ENCODE assay signal across 7 mouse cellular contexts in the genomic region with DNA sequence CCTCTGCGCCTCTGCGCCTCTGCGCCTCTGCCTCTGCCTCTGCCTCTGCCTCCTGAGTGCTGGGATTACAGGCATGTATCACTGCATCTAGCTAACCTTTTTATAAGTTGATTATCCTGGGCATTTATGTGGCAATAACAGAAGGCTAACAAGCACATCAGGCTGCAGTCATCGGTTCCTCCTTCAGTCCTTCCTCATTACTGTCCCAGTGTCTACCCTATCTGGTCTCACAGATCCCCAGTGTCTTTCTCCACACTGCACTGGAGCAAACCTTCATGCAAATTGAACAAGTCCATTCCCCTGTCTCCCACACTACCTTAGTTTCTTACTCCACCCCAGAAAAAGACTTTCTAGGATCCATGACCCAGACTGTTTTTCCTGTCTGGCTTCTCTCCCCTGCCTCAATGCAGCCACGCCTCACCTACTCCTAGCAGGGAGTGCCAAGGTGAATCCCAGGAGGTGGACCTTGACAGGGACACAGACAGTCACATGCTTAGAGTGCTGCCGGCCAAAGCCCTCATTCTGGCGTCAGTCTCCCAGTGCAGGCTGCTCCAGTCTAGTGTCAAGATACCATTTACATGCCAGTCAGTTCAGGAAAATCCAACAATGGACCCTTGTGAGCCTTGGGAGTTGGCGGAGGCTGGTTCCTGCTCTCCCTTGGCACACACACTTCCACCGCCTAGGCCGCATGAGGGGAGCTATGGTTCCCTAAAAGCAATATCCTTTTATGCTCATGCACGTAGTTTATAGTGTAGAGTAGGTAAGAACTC. TPM values are rescaled to one million over a fixed set of nuclear protein-coding genes. Genes with fewer than 3 reads are reported as not detected.
A peak's percentile ranks its signal among the peaks of the same experiment; 100 is the strongest.
DNase-seq lines count a peak whose midpoint lies in the region; ATAC-seq and TF ChIP-seq lines count a peak whose summit lies in the region.

No protein-coding gene starts in this region.

- H3K4me2 ChIP-seq in forebrain, embryonic 16.5 days (ENCODE audit: low read length), result no peak overlapping the region
- no peak overlapping the region for H3K4me2 ChIP-seq in hindbrain, postnatal 0 days (ENCODE audit: low read depth, low read length)
- no peak overlapping the region for H3K4me2 ChIP-seq in midbrain, embryonic 16.5 days (ENCODE audit: low read length)

- H3K36me3 ChIP-seq in liver, adult 2 months (ENCODE audit: control insufficient read depth, insufficient read depth, low read length), result no peaks in the 10 kb centered on the region
- H3K36me3 ChIP-seq in forebrain, embryonic 16.5 days (ENCODE audit: control insufficient read depth, insufficient read depth), result no peaks in the 10 kb centered on the region
- no peaks in the 10 kb centered on the region for H3K36me3 ChIP-seq in hindbrain, postnatal 0 days (ENCODE audit: insufficient read depth, low read length)
- no peaks in the 10 kb centered on the region for H3K36me3 ChIP-seq in midbrain, embryonic 16.5 days (ENCODE audit: control insufficient read depth, insufficient read depth, low read length)

- peak overlapping the region; percentile 56 for H3K27ac ChIP-seq in liver, adult 2 months (replicated peaks; ENCODE audit: insufficient read depth, low read depth, low read length)
- H3K27ac ChIP-seq in forebrain, embryonic 16.5 days (ENCODE audit: low read length), result peak overlapping the region; percentile 72
- peak overlapping the region; percentile 82 for H3K27ac ChIP-seq in hindbrain, postnatal 0 days
- H3K27ac ChIP-seq in midbrain, embryonic 16.5 days (ENCODE audit: low read length), result peak overlapping the region; percentile 69

- ATAC-seq in forebrain, embryonic 16.5 days, result peak; percentile 93
- peak; percentile 95 for ATAC-seq in hindbrain, postnatal 0 days
- peak; percentile 82 for ATAC-seq in midbrain, embryonic 16.5 days

- TF ChIP-seq POLR2A in liver, adult 2 months (IDR thresholded peaks at IDR 0.05; ENCODE audit: extremely low read depth, insufficient read depth, low read length), result no peak

- H3K27me3 ChIP-seq in liver, adult 2 months (ENCODE audit: control insufficient read depth, insufficient read depth, low read length), result no peaks in the 10 kb centered on the region
- H3K27me3 ChIP-seq in forebrain, embryonic 16.5 days (replicated peaks; ENCODE audit: control insufficient read depth, insufficient read depth, low read length), result no peaks in the 10 kb centered on the region
- H3K27me3 ChIP-seq in hindbrain, postnatal 0 days (ENCODE audit: insufficient read depth, low read length), result no peaks in the 10 kb centered on the region
- no peaks in the 10 kb centered on the region for H3K27me3 ChIP-seq in midbrain, embryonic 16.5 days (ENCODE audit: control insufficient read depth, insufficient read depth, low read depth, low read length)

- H3K4me1 ChIP-seq in liver, adult 2 months (ENCODE audit: control insufficient read depth, insufficient read depth, low read length), result peaks cover 14% of the 10 kb centered on the region
- peaks cover 12% of the 10 kb centered on the region for H3K4me1 ChIP-seq in forebrain, embryonic 16.5 days (replicated peaks; ENCODE audit: control insufficient read depth, insufficient read depth, low read length)
- H3K4me1 ChIP-seq in hindbrain, postnatal 0 days (ENCODE audit: insufficient read depth, low read length), result 0 out of 2 replicates have a peak, but pooled peaks cover 4% of the 10 kb centered on the region
- H3K4me1 ChIP-seq in midbrain, embryonic 16.5 days (ENCODE audit: control insufficient read depth, insufficient read depth, low read length), result no peaks in the 10 kb centered on the region

- peak; percentile 90 for DNase-seq in liver, adult 2 months (ENCODE audit: extremely low read depth, low read depth, low spot score)
- DNase-seq in liver, result no peak
- DNase-seq in hindbrain, postnatal 0 days (ENCODE audit: low spot score), result peak; percentile 80
- no peak for DNase-seq in lung, postnatal 25 days (ENCODE audit: low spot score)
- DNase-seq in urinary bladder, postnatal 10 days (ENCODE audit: low spot score), result no peak

- no peak overlapping the region for H3K9ac ChIP-seq in liver, adult 2 months (ENCODE audit: low read depth, low read length)
- no peak overlapping the region for H3K9ac ChIP-seq in forebrain, embryonic 16.5 days (replicated peaks; ENCODE audit: low read depth, low read length)
- H3K9ac ChIP-seq in hindbrain, postnatal 0 days (replicated peaks; ENCODE audit: low read length), result no peak overlapping the region
- H3K9ac ChIP-seq in midbrain, embryonic 16.5 days (ENCODE audit: low read depth, low read length), result no peak overlapping the region

- H3K79me2 ChIP-seq in liver, adult 2 months (ENCODE audit: control insufficient read depth, insufficient read depth, low read length), result no peaks in the 10 kb centered on the region

- TF ChIP-seq CTCF in liver, adult 2 months (IDR thresholded peaks at IDR 0.05; ENCODE audit: low read depth, low read length), result no peak
- TF ChIP-seq CTCF in hindbrain, postnatal 0 days (IDR thresholded peaks at IDR 0.05; ENCODE audit: low read depth), result no peak

- H3K9me3 ChIP-seq in forebrain, embryonic 16.5 days (ENCODE audit: control insufficient read depth, low read length), result no peaks in the 10 kb centered on the region
- no peaks in the 10 kb centered on the region for H3K9me3 ChIP-seq in hindbrain, postnatal 0 days (ENCODE audit: low read length)
- H3K9me3 ChIP-seq in midbrain, embryonic 16.5 days (replicated peaks; ENCODE audit: control insufficient read depth, low read length, poor library complexity, severe bottlenecking), result no peaks in the 10 kb centered on the region

- no peak overlapping the region for H3K4me3 ChIP-seq in liver, adult 2 months (ENCODE audit: insufficient read depth, low read depth, low read length)
- no peak overlapping the region for H3K4me3 ChIP-seq in forebrain, embryonic 16.5 days (replicated peaks; ENCODE audit: low read length)
- no peak overlapping the region for H3K4me3 ChIP-seq in hindbrain, postnatal 0 days (ENCODE audit: low read length)
- H3K4me3 ChIP-seq in midbrain, embryonic 16.5 days (ENCODE audit: low read depth, low read length), result no peak overlapping the region

- 63% methylated on average over 11 of the region's 11 CpGs for WGBS in liver, adult 2 months
- WGBS in forebrain, embryonic 16.5 days, result 52% methylated on average over 11 of the region's 11 CpGs
- WGBS in hindbrain, postnatal 0 days, result 57% methylated on average over 11 of the region's 11 CpGs
- WGBS in midbrain, embryonic 16.5 days, result 73% methylated on average over 11 of the region's 11 CpGs

RNA-seq across cellular contexts. Expression of gene Tex33, which starts 12.1 kb away (rescaled TPM):
- total RNA-seq in liver, adult 2 months (2014; rRNA removed), result not detected in 2 replicates
- polyA plus RNA-seq in liver, adult 2 months (2012; rRNA removed), result not detected in 2 replicates
- not detected in 2 replicates for polyA plus RNA-seq in forebrain, embryonic 16.5 days (2015; fragmentation: Nextera tagmentation; extraction: Ambion mirVana)
- not detected in 2 replicates for total RNA-seq in hindbrain, postnatal 0 days (2014; rRNA removed)
- polyA plus RNA-seq in hindbrain, postnatal 0 days (2015; fragmentation: Nextera tagmentation; extraction: Ambion mirVana), result not detected in 2 replicates
- not detected in 2 replicates for polyA plus RNA-seq in midbrain, embryonic 16.5 days (2015; fragmentation: Nextera tagmentation; extraction: Ambion mirVana)

RNA-seq across cellular contexts. Expression of gene Tst, which starts 22.1 kb away (rescaled TPM):
- total RNA-seq in liver, adult 2 months (2014; rRNA removed), result 303 and 343 TPM in 2 replicates
- polyA plus RNA-seq in liver, adult 2 months (2012; rRNA removed), result 621 and 686 TPM in 2 replicates
- 25.1 and 28.4 TPM in 2 replicates for polyA plus RNA-seq in forebrain, embryonic 16.5 days (2015; fragmentation: Nextera tagmentation; extraction: Ambion mirVana)
- total RNA-seq in hindbrain, postnatal 0 days (2014; rRNA removed), result 75.1 and 79.9 TPM in 2 replicates
- 64.4 and 67.0 TPM in 2 replicates for polyA plus RNA-seq in hindbrain, postnatal 0 days (2015; fragmentation: Nextera tagmentation; extraction: Ambion mirVana)
- 15.3 and 22.8 TPM in 2 replicates for polyA plus RNA-seq in midbrain, embryonic 16.5 days (2015; fragmentation: Nextera tagmentation; extraction: Ambion mirVana)

RNA-seq across cellular contexts. Expression of gene Mpst, which starts 22.6 kb away (rescaled TPM):
- 86.0 and 106 TPM in 2 replicates for total RNA-seq in liver, adult 2 months (2014; rRNA removed)
- polyA plus RNA-seq in liver, adult 2 months (2012; rRNA removed), result 377 and 408 TPM in 2 replicates
- polyA plus RNA-seq in forebrain, embryonic 16.5 days (2015; fragmentation: Nextera tagmentation; extraction: Ambion mirVana), result 4.4 and 5.0 TPM in 2 replicates
- 95.4 and 114 TPM in 2 replicates for total RNA-seq in hindbrain, postnatal 0 days (2014; rRNA removed)
- 3.7 and 5.3 TPM in 2 replicates for polyA plus RNA-seq in hindbrain, postnatal 0 days (2015; fragmentation: Nextera tagmentation; extraction: Ambion mirVana)
- 3.6 and 4.3 TPM in 2 replicates for polyA plus RNA-seq in midbrain, embryonic 16.5 days (2015; fragmentation: Nextera tagmentation; extraction: Ambion mirVana)

RNA-seq across cellular contexts. Expression of gene Kctd17, which starts 44.7 kb away (rescaled TPM):
- total RNA-seq in liver, adult 2 months (2014; rRNA removed), result 1.2 and 2.6 TPM in 2 replicates
- 8.6 and 10.4 TPM in 2 replicates for polyA plus RNA-seq in liver, adult 2 months (2012; rRNA removed)
- 105 and 141 TPM in 2 replicates for polyA plus RNA-seq in forebrain, embryonic 16.5 days (2015; fragmentation: Nextera tagmentation; extraction: Ambion mirVana)
- 144 and 155 TPM in 2 replicates for total RNA-seq in hindbrain, postnatal 0 days (2014; rRNA removed)
- polyA plus RNA-seq in hindbrain, postnatal 0 days (2015; fragmentation: Nextera tagmentation; extraction: Ambion mirVana), result 144 and 161 TPM in 2 replicates
- polyA plus RNA-seq in midbrain, embryonic 16.5 days (2015; fragmentation: Nextera tagmentation; extraction: Ambion mirVana), result 152 and 156 TPM in 2 replicates

RNA-seq across cellular contexts. Expression of gene Csf2rb, which starts 58.1 kb away (rescaled TPM):
- 1.8 and 3.2 TPM in 2 replicates for total RNA-seq in liver, adult 2 months (2014; rRNA removed)
- 2.1 and 3.6 TPM in 2 replicates for polyA plus RNA-seq in liver, adult 2 months (2012; rRNA removed)
- 0.27 and 0.65 TPM in 2 replicates for polyA plus RNA-seq in forebrain, embryonic 16.5 days (2015; fragmentation: Nextera tagmentation; extraction: Ambion mirVana)
- 1.3 and 1.8 TPM in 2 replicates for total RNA-seq in hindbrain, postnatal 0 days (2014; rRNA removed)
- 0.75 and 0.87 TPM in 2 replicates for polyA plus RNA-seq in hindbrain, postnatal 0 days (2015; fragmentation: Nextera tagmentation; extraction: Ambion mirVana)
- 0.35 and 0.48 TPM in 2 replicates for polyA plus RNA-seq in midbrain, embryonic 16.5 days (2015; fragmentation: Nextera tagmentation; extraction: Ambion mirVana)

Comparison
In these comparisons a context has a peak if more than half of its experiments do, and no peak if none do; other contexts are left out.
1. DNase-seq: peak in liver, adult 2 months (single experiment) and hindbrain, postnatal 0 days (single experiment); none in liver (single experiment), lung, postnatal 25 days (single experiment) and urinary bladder, postnatal 10 days (single experiment).
2. RNA of gene Mpst, which starts 22.6 kb away (polyA plus RNA-seq): 377 to 408 TPM in liver, adult 2 months; 3.7 to 5.3 TPM in hindbrain, postnatal 0 days, 4.4 to 5.0 TPM in forebrain, embryonic 16.5 days and 3.6 to 4.3 TPM in midbrain, embryonic 16.5 days; every median in the first group is over 10 times any median in the second.
3. Peak in every context shown above with its lines, with median percentiles within 50 percentile points of each other: H3K27ac ChIP-seq and ATAC-seq.